Mouse (Mus musculus) olfactory bulb, adult 2 months (tissue): Measurements from ENCODE around the gene Zfp664.

Experiments
- CTCF ChIP-seq: fragments of 200-500 bp; IDR thresholded peaks from 2 replicates; pipeline ENCODE4 v1.5.1; 2012; ENCODE audit warnings: low read depth, mild to moderate bottlenecking, low read length, moderate library complexity; ENCODE audit not compliant: insufficient read depth
- POLR2A ChIP-seq: fragments of 200-500 bp; IDR thresholded peaks from 2 replicates; pipeline ENCODE4 v1.6.1; 2012; ENCODE audit warnings: mild to moderate bottlenecking, low read depth, low read length, moderate library complexity; ENCODE audit not compliant: insufficient read depth

- TF ChIP-seq CTCF = no peak
- no peak for TF ChIP-seq POLR2A
Observed at GRCm38 (mm10) chr5:124931076-124931475, 68.6 kb downstream of the Zfp664 start.
